Mouse (Mus musculus): ENCODE measurements around the gene Gm20388. TPM values are rescaled to one million over a fixed set of nuclear protein-coding genes. Genes with fewer than 3 reads are reported as not detected.

Gene Gm20388
- total and polyA plus RNA-seq, 2 experiments from 2014 or later: 51.3 TPM; not detected in 1

- no peak overlapping the region for H3K27ac ChIP-seq (ENCODE audit: low read depth, low read length)
- no peak overlapping the region for H3K9ac ChIP-seq
- no peak for DNase-seq
- H3K4me1 ChIP-seq (ENCODE audit: insufficient read depth): no peaks in the 10 kb centered on the region
- H3K4me2 ChIP-seq (ENCODE audit: low read depth): no peak overlapping the region
- ATAC-seq: no peak
- 81% methylated on average over 7 of the region's 7 CpGs for WGBS
- no peaks in the 10 kb centered on the region for H3K36me3 ChIP-seq (ENCODE audit: insufficient read depth)
- H3K4me3 ChIP-seq (ENCODE audit: low read depth, low read length): no peak overlapping the region
- peaks cover 15% of the 10 kb centered on the region for H3K27me3 ChIP-seq (ENCODE audit: insufficient read depth, low read length)
- no peak for TF ChIP-seq CTCF (IDR thresholded peaks at IDR 0.05; ENCODE audit: low read depth)
- H3K9me3 ChIP-seq (ENCODE audit: low read length): no peaks in the 10 kb centered on the region
Measured at GRCm38 (mm10) chr8:119994114-119994513, 83.5 kb downstream of the Gm20388 start.

- Histone ChIP-seq H3K9me3 (ENCODE audit: low read length) (no peaks in the 10 kb centered on the region), H3K4me3 (ENCODE audit: low read depth, low read length) (no peak overlapping the region), H3K9ac (no peak overlapping the region), H3K4me2 (ENCODE audit: low read depth) (no peak overlapping the region), H3K4me1 (ENCODE audit: insufficient read depth) (no peaks in the 10 kb centered on the region), H3K36me3 (ENCODE audit: insufficient read depth) (no peaks in the 10 kb centered on the region), H3K27me3 (ENCODE audit: insufficient read depth, low read length) (peaks cover 15% of the 10 kb centered on the region), H3K27ac (ENCODE audit: low read depth, low read length) (no peak overlapping the region)
- TF ChIP-seq CTCF (IDR thresholded peaks at IDR 0.05; ENCODE audit: low read depth): no peak
- 80% methylated on average over 6 of the region's 6 CpGs for WGBS
- DNase-seq (no peak), ATAC-seq (no peak)
Measured at GRCm38 (mm10) chr8:119994556-119994955, 83.9 kb downstream of the Gm20388 start.

- no peak for DNase-seq
- TF ChIP-seq CTCF (IDR thresholded peaks at IDR 0.05; ENCODE audit: low read depth): no peak
- H3K4me3 ChIP-seq (ENCODE audit: low read depth, low read length): no peak overlapping the region
- H3K27me3 ChIP-seq (ENCODE audit: insufficient read depth, low read length): peaks cover 10% of the 10 kb centered on the region
- WGBS: 86% methylated on average over 4 of the region's 4 CpGs
- H3K9ac ChIP-seq: no peak overlapping the region
- ATAC-seq: no peak
- no peaks in the 10 kb centered on the region for H3K36me3 ChIP-seq (ENCODE audit: insufficient read depth)
- no peaks in the 10 kb centered on the region for H3K9me3 ChIP-seq (ENCODE audit: low read length)
- H3K4me1 ChIP-seq (ENCODE audit: insufficient read depth): no peaks in the 10 kb centered on the region
- no peak overlapping the region for H3K27ac ChIP-seq (ENCODE audit: low read depth, low read length)
- H3K4me2 ChIP-seq (ENCODE audit: low read depth): no peak overlapping the region
Measured at GRCm38 (mm10) chr8:119997266-119997665, 86.6 kb downstream of the Gm20388 start.

- ATAC-seq (no peak), DNase-seq (no peak)
- Histone ChIP-seq H3K4me3 (ENCODE audit: low read depth, low read length) (no peak overlapping the region), H3K27ac (ENCODE audit: low read depth, low read length) (no peak overlapping the region), H3K4me1 (ENCODE audit: insufficient read depth) (no peaks in the 10 kb centered on the region), H3K9ac (no peak overlapping the region), H3K36me3 (ENCODE audit: insufficient read depth) (no peaks in the 10 kb centered on the region), H3K4me2 (ENCODE audit: low read depth) (no peak overlapping the region), H3K9me3 (ENCODE audit: low read length) (no peaks in the 10 kb centered on the region), H3K27me3 (ENCODE audit: insufficient read depth, low read length) (no peaks in the 10 kb centered on the region)
- no peak for TF ChIP-seq CTCF (IDR thresholded peaks at IDR 0.05; ENCODE audit: low read depth)
- 74% methylated on average over 8 of the region's 8 CpGs for WGBS
Measured at GRCm38 (mm10) chr8:120000461-120000860, 89.8 kb downstream of the Gm20388 start.

GRCm38 (mm10) chr8:120001712-120002111 is 91.1 kb downstream of the Gm20388 start:
- no peaks in the 10 kb centered on the region for H3K27me3 ChIP-seq (ENCODE audit: insufficient read depth, low read length)
- no peaks in the 10 kb centered on the region for H3K9me3 ChIP-seq (ENCODE audit: low read length)
- H3K9ac ChIP-seq: no peak overlapping the region
- TF ChIP-seq CTCF (IDR thresholded peaks at IDR 0.05; ENCODE audit: low read depth): no peak
- WGBS: 55% methylated on average over 7 of the region's 7 CpGs
- no peak overlapping the region for H3K4me3 ChIP-seq (ENCODE audit: low read depth, low read length)
- H3K4me1 ChIP-seq (ENCODE audit: insufficient read depth): no peaks in the 10 kb centered on the region
- DNase-seq: no peak
- ATAC-seq: no peak
- no peaks in the 10 kb centered on the region for H3K36me3 ChIP-seq (ENCODE audit: insufficient read depth)
- no peak overlapping the region for H3K4me2 ChIP-seq (ENCODE audit: low read depth)
- H3K27ac ChIP-seq (ENCODE audit: low read depth, low read length): no peak overlapping the region

- H3K36me3 ChIP-seq (ENCODE audit: insufficient read depth): no peaks in the 10 kb centered on the region
- H3K4me3 ChIP-seq (ENCODE audit: low read depth, low read length): no peak overlapping the region
- H3K27me3 ChIP-seq (ENCODE audit: insufficient read depth, low read length): no peaks in the 10 kb centered on the region
- H3K4me2 ChIP-seq (ENCODE audit: low read depth): no peak overlapping the region
- no peak overlapping the region for H3K9ac ChIP-seq
- 60% methylated on average over 9 of the region's 9 CpGs for WGBS
- no peaks in the 10 kb centered on the region for H3K9me3 ChIP-seq (ENCODE audit: low read length)
- no peak overlapping the region for H3K27ac ChIP-seq (ENCODE audit: low read depth, low read length)
- no peak for ATAC-seq
- no peaks in the 10 kb centered on the region for H3K4me1 ChIP-seq (ENCODE audit: insufficient read depth)
- no peak for DNase-seq
- no peak for TF ChIP-seq CTCF (IDR thresholded peaks at IDR 0.05; ENCODE audit: low read depth)
Measured at GRCm38 (mm10) chr8:120002348-120002747, 91.7 kb downstream of the Gm20388 start.

- Histone ChIP-seq H3K27ac (ENCODE audit: low read depth, low read length) (no peak overlapping the region), H3K9ac (no peak overlapping the region), H3K27me3 (ENCODE audit: insufficient read depth, low read length) (no peaks in the 10 kb centered on the region), H3K4me3 (ENCODE audit: low read depth, low read length) (no peak overlapping the region), H3K9me3 (ENCODE audit: low read length) (no peaks in the 10 kb centered on the region), H3K36me3 (ENCODE audit: insufficient read depth) (no peaks in the 10 kb centered on the region), H3K4me2 (ENCODE audit: low read depth) (no peak overlapping the region), H3K4me1 (ENCODE audit: insufficient read depth) (no peaks in the 10 kb centered on the region)
- ATAC-seq: no peak
- no peak for DNase-seq
- 57% methylated on average over 14 of the region's 14 CpGs for WGBS
- TF ChIP-seq CTCF (IDR thresholded peaks at IDR 0.05; ENCODE audit: low read depth): no peak
Measured at GRCm38 (mm10) chr8:120004154-120004702, 93.6 kb downstream of the Gm20388 start.

Measured in forebrain, postnatal 0 days (tissue).